Mouse (Mus musculus) midbrain, embryonic 16.5 days (tissue): Measurements from ENCODE around the gene Tubb2b. TPM values are rescaled to one million over a fixed set of nuclear protein-coding genes. Genes with fewer than 3 reads are reported as not detected.

ENCODE experiments used
- ATAC-seq: fragments of 200-750 bp; cut with Nextera tagmentation; 2 replicates; pipeline ENCODE4 v1.8.0; 2017; ENCODE audit warnings: moderate TSS enrichment
- H3K27ac ChIP-seq: fragments of 300-500 bp; sonication (generic); 2 replicates; pipeline ENCODE4 v1.5.1; 2014; ENCODE audit warnings: mild to moderate bottlenecking, low read length, mixed read lengths
- H3K27me3 ChIP-seq: fragments of 300-500 bp; sonication (generic); 2 replicates; pipeline ENCODE4 v1.6.1; 2014; ENCODE audit warnings: low read depth, low read length, mixed read lengths; ENCODE audit not compliant: control insufficient read depth, insufficient read depth
- H3K36me3 ChIP-seq: fragments of 300-500 bp; sonication (generic); 2 replicates; pipeline ENCODE4 v1.6.1; 2014; ENCODE audit warnings: mild to moderate bottlenecking, low read length, moderate library complexity, mixed read lengths; ENCODE audit not compliant: control insufficient read depth, insufficient read depth
- H3K4me1 ChIP-seq: fragments of 300-500 bp; sonication (generic); 2 replicates; pipeline ENCODE4 v1.6.1; 2014; ENCODE audit warnings: mild to moderate bottlenecking, low read length, mixed read lengths; ENCODE audit not compliant: control insufficient read depth, insufficient read depth
- H3K4me2 ChIP-seq: fragments of 300-500 bp; sonication (generic); 2 replicates; pipeline ENCODE4 v1.6.1; 2014; ENCODE audit warnings: mild to moderate bottlenecking, low read length, mixed read lengths
- H3K4me3 ChIP-seq: fragments of 300-500 bp; sonication (generic); 2 replicates; pipeline ENCODE4 v1.5.1; 2014; ENCODE audit warnings: low read depth, mild to moderate bottlenecking, low read length, moderate library complexity, mixed read lengths
- H3K9ac ChIP-seq: fragments of 300-500 bp; sonication (generic); 2 replicates; pipeline ENCODE4 v1.6.1; 2014; ENCODE audit warnings: low read depth, low read length, mixed read lengths
- H3K9me3 ChIP-seq: fragments of 300-500 bp; sonication (generic); replicated peaks from 2 replicates; pipeline ENCODE4 v1.6.1; 2014; ENCODE audit warnings: mild to moderate bottlenecking, low read length, mixed read lengths; ENCODE audit not compliant: control insufficient read depth, poor library complexity, severe bottlenecking
- WGBS: fragments of 180-500 bp; shearing (Covaris S2); extraction: QIAGEN DNeasy Blood & Tissue Kit; methylation state at CpG from one replicate; pipeline ENCODE4 v1.1.7; 2014; 5-methylcytosine and 5-hydroxymethylcytosine counted together
- polyA plus RNA-seq: library from polyadenylated mRNA; unstranded; fragments of >200 nt; fragmentation: Nextera tagmentation; extraction: Ambion mirVana; gene quantifications from 2 replicates; pipeline ENCODE4 v1.2.1, GENCODE M21; 2015

Gene Tubb2b
- polyA plus RNA-seq, 1 experiment from 2014 or later, result 1,315 TPM

DNA sequence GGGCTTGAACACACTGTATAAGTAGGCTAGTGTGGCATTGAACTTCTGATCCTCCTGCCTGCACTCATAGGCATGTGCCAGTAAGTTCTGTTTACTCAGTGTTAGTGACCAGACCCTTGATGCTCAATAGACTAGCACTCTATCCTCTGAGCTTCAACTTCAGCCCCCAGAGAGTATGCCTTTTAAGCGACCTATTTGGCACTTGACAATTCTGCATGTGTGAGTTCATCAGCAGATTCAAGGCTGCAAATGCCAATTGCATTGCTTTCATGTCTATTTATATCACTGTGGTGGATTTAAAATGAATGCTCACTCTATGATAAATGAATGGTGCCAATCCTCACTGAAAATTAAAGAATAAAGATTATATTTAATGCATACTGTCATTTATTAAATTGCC is 24.9 kb downstream of the Tubb2b start:
- no peaks in the 10 kb centered on the region for H3K9me3 ChIP-seq
- 74% methylated on average over 1 of the region's 1 CpGs for WGBS

DNA sequence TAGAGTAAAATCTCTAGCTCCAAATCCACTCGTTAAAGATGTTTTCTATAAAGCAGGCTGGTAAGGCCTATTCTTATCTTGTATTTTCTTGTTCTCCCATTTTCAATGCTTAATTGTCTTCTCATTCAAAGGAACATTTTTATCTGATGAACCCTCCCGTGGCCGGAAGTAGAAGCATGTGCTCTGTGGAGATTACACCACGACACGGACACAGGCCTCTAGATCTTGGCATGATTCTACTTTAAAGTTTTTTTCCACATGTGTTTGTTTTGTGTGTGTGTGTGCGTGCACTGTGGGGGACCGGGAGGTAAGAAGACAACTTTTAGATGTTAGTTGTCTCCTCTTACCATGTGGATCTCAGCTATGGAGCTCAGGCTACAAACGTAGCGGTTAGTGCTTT is 28.4 kb downstream of the Tubb2b start:
- Histone ChIP-seq H3K27me3 (no peaks in the 10 kb centered on the region), H3K9ac (no peak overlapping the region), H3K36me3 (no peaks in the 10 kb centered on the region), H3K9me3 (no peaks in the 10 kb centered on the region), H3K4me2 (no peak overlapping the region), H3K4me1 (no peaks in the 10 kb centered on the region; the same call in 1 of the 2 replicates), H3K27ac (no peak overlapping the region), H3K4me3 (no peak overlapping the region)
- no peak for ATAC-seq
- WGBS, result 76% methylated on average over 9 of the region's 9 CpGs

More for the DNA sequence above, 24.9 kb downstream of the Tubb2b start:
- Histone ChIP-seq H3K36me3 (no peaks in the 10 kb centered on the region), H3K27ac (no peak overlapping the region), H3K9ac (no peak overlapping the region), H3K4me1 (no peaks in the 10 kb centered on the region), H3K4me3 (no peak overlapping the region), H3K4me2 (no peak overlapping the region), H3K27me3 (no peaks in the 10 kb centered on the region)
- ATAC-seq, result no peak

DNA sequence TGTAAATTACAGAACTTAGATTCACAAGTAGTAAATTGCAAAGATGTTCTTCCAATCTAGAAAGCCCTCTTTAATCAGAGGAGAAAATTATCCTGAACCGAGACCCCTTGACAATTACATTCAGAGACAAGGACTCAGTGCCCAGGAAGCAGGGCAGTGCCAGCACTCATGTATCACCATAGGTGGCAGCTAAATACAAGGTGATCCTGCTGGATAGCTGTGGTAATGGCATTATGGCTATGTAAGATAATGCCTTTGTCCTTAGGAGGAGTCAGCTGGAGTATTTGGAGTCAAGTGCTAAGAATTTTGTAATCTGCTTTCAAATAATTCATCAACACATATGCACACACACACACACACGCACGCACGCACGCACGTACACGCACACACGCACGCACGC is 29.0 kb downstream of the Tubb2b start:
- no peaks in the 10 kb centered on the region for H3K9me3 ChIP-seq
- 95% methylated on average over 10 of the region's 10 CpGs for WGBS
- no peak overlapping the region for H3K27ac ChIP-seq
- no peaks in the 10 kb centered on the region for H3K27me3 ChIP-seq
- no peak overlapping the region for H3K4me3 ChIP-seq
- ATAC-seq, result no peak
- no peaks in the 10 kb centered on the region for H3K36me3 ChIP-seq
- H3K4me1 ChIP-seq, result peaks cover 3% of the 10 kb centered on the region
- no peak overlapping the region for H3K4me2 ChIP-seq
- H3K9ac ChIP-seq, result no peak overlapping the region

DNA sequence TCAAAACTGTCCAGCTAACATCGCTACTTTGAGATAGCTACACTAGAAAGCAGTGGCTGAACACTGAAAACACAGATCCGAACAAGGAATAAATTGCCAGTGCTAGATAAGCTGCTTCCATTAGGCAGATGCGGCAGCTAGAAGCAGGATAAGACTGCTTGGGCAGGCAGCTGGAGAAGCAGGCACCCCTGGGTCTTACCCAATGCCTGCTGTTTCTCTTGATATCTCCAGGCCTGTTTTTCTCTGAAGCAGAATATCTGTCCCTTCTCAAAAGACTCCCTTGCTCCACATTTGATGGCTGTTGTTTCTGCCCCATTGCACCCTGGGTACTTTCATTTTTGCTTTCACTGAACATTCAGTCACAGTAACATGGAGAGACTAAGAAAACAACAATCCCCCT is 29.5 kb downstream of the Tubb2b start:
- no peak overlapping the region for H3K27ac ChIP-seq

DNA sequence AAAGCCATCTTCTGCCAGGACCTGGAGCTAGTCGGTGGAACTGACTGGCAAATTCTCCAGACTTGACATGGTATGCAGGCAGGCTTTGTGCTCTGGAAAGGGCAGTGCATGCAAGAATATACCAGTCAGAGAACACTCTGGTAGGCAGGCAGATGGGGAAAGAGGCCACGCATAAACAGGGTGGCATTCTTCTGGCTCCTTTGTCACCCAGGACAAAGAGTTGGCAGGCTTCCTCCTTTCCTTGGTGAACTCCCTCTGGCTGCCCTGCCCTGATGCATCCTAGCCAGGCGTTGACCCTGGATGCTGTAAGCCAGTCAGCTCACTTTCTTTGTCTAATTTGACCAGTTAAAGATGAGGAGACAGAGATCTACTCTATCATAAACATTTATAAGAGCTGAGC is 33.2 kb downstream of the Tubb2b start:
- Histone ChIP-seq H3K9me3 (no peaks in the 10 kb centered on the region), H3K4me3 (no peak overlapping the region), H3K4me1 (peaks cover 10% of the 10 kb centered on the region), H3K27me3 (no peaks in the 10 kb centered on the region), H3K9ac (no peak overlapping the region), H3K36me3 (no peaks in the 10 kb centered on the region), H3K27ac (peak overlapping the region; percentile 88), H3K4me2 (no peak overlapping the region)
- WGBS, result 55% methylated on average over 3 of the region's 3 CpGs
- 0 out of 2 replicates have a peak, but pooled peaks have one; percentile 1 for ATAC-seq

More for the DNA sequence above, 29.5 kb downstream of the Tubb2b start:
- Histone ChIP-seq H3K9ac (0 out of 2 replicates have a peak overlapping the region, but pooled peaks have one; percentile 26), H3K4me3 (no peak overlapping the region), H3K4me1 (peaks cover 7% of the 10 kb centered on the region), H3K36me3 (no peaks in the 10 kb centered on the region), H3K4me2 (no peak overlapping the region), H3K27me3 (no peaks in the 10 kb centered on the region), H3K9me3 (no peaks in the 10 kb centered on the region)
- 60% methylated on average over 3 of the region's 3 CpGs for whole genome bisulfite sequencing
- ATAC-seq, result no peak

DNA sequence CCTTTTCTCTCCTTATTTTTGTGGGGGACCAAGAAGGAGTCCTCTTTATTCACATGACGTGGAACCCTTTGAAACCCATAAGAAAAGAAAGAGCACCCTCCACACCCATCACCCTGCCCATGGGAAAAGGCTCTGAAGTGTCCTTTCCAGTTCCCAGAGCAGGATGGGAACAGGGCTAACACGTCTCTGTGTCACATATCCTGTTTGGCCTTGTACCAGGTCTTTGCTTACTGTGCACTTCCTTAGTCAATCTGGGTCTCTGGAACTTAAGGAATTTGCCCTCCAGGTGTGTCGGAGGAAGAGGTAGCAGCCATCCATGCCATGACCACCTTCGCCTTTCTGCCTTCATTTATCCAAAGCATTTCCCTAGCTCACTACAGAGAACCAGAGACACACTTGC is 33.8 kb downstream of the Tubb2b start:
- Histone ChIP-seq H3K4me1 (peaks cover 10% of the 10 kb centered on the region), H3K36me3 (no peaks in the 10 kb centered on the region), H3K4me2 (peak overlapping the region; percentile 43), H3K9ac (no peak overlapping the region), H3K27ac (peak overlapping the region; percentile 88), H3K27me3 (no peaks in the 10 kb centered on the region), H3K4me3 (no peak overlapping the region), H3K9me3 (no peaks in the 10 kb centered on the region)
- ATAC-seq, result peak; percentile 82
- 45% methylated on average over 4 of the region's 4 CpGs for WGBS

DNA sequence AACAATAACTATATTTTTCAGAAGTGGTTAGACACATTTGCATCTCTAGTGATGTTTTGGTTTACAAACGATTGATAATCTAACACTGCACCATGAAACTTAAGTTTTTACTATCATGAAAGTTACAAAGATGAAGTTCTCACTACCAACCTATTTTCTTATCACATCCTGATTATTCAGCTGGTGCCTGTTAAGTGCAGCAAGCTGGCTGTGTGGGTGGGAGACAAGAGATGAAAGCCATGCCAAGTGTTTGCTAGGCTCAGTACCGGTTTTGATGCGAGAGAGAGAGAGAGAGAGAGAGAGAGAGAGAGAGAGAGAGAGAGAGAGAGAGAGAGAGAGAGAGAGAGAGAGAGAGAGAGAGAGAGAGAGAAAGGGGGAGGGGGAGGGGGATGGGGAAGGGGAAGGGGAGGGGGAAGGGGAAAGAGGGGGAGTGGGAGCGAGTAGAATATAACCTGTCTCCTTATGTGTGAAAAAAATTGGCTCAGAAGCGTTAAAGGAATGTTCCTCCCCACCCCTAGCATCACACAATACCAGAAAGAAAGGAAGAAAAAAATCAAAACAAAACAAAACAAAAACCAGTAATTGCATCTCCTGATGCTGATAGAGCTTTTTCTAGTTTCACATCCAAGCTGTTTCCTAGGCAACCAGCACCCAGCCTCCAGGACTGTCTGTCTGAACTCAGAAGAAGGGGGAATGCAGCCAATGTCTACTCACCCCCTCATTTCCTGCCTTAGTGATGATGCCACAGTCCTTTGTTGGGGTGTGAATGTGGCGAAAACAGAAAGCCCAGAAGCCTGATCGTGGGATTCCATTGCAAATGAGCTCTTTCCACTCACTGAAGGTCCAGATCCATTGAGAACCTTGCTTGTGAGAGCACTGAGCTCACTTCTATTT is 34.5 kb downstream of the Tubb2b start:
- H3K4me1 ChIP-seq, result peaks cover 10% of the 10 kb centered on the region
- 16% methylated on average over 6 of the region's 7 CpGs for WGBS
- peak overlapping the region; percentile 88 for H3K27ac ChIP-seq
- peak overlapping the region; percentile 43 for H3K4me2 ChIP-seq
- ATAC-seq, result peak; percentile 98
- H3K27me3 ChIP-seq, result no peaks in the 10 kb centered on the region
- H3K4me3 ChIP-seq, result no peak overlapping the region
- H3K9me3 ChIP-seq, result no peaks in the 10 kb centered on the region
- no peaks in the 10 kb centered on the region for H3K36me3 ChIP-seq
- peak overlapping the region; percentile 43; the same call in 1 of the 2 replicates for H3K9ac ChIP-seq

DNA sequence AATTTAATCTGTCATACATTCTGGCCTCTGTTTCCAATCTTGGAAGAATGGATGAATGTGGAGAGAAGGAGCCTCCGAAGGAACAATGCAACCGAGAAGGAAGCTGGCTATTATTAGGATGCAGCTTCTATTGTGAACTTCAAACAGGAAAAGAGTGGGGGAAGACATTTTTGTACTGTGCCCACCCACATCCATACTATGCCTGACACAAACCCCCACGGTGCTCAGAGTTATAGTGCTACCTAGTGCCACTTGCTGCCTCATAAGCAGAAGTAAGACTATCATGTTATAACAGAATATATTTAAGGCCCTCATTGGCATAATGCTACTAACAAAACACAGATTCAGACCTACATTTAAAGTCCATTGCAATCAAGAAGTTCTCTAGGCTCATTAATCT is 40.9 kb downstream of the Tubb2b start:
- H3K4me3 ChIP-seq, result no peak overlapping the region
- H3K9me3 ChIP-seq, result no peaks in the 10 kb centered on the region
- peak; percentile 37 for ATAC-seq
- WGBS, result 14% methylated on average over 3 of the region's 3 CpGs
- H3K27me3 ChIP-seq, result no peaks in the 10 kb centered on the region
- H3K36me3 ChIP-seq, result no peaks in the 10 kb centered on the region
- peak overlapping the region; percentile 42; the same call in 1 of the 2 replicates for H3K9ac ChIP-seq
- H3K4me2 ChIP-seq, result peak overlapping the region; percentile 49
- H3K27ac ChIP-seq, result peak overlapping the region; percentile 94
- H3K4me1 ChIP-seq, result peaks cover 30% of the 10 kb centered on the region

DNA sequence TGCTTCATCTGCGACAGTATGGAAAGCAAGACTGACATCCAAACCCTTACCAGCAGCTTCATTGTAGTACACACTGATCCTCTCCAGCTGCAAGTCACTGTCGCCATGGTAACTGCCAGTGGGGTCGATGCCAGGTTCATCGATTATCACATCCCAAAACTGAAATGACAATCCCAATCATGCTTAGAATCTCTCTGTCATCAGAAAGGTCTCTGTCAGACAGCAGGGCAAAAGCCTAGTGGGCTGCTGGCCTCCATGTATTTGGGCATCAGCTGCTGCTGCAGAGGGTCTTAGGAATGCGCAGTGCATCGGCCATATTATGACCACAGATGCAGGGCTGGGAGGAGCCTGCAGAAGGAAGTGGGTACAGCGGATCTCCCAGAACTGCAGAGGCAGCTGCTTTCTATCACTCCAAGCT is 41.4 kb downstream of the Tubb2b start:
- Histone ChIP-seq H3K27ac (peak overlapping the region; percentile 94), H3K4me2 (peak overlapping the region; percentile 49), H3K4me3 (no peak overlapping the region; the same call in 1 of the 2 replicates), H3K27me3 (no peaks in the 10 kb centered on the region), H3K9me3 (no peaks in the 10 kb centered on the region), H3K9ac (peak overlapping the region; percentile 42), H3K4me1 (peaks cover 30% of the 10 kb centered on the region), H3K36me3 (no peaks in the 10 kb centered on the region)
- 18% methylated on average over 7 of the region's 7 CpGs for WGBS
- ATAC-seq, result peak; percentile 91
